Comparison of ENCODE assay signal across 38 mouse cellular contexts in the genomic region with DNA sequence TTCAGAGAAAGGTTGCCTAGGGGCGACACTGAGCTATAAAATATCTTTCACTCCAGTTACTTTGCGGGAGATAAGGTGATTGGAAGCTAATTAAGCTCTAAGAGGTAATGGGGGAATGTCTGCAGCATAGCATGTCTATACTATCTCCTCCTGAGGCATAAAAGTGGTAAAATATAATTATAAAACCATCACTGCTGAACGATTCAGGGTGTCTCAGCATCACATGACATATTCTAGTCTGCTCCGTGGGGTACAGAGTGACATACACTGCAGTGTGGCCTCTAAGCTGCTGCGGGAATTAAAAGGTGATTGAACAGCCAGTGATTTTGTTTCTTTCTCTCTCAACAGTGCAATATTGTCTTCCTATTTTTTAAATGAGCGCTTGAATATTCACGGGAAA. TPM values are rescaled to one million over a fixed set of nuclear protein-coding genes. Genes with fewer than 3 reads are reported as not detected.
DNase-seq lines count a peak whose midpoint lies in the region; ATAC-seq and TF ChIP-seq lines count a peak whose summit lies in the region.
"Had no signal": no experiment of that assay in that cellular context is flagged by ENCODE, and none has a peak within 500 bp of the region (broad histone marks: within the 10 kb centered on the region; RNA-seq: fewer than 3 reads in every experiment).

No protein-coding gene starts in this region.

- no peak for TF ChIP-seq CTCF in hindbrain, postnatal 0 days (IDR thresholded peaks at IDR 0.05; ENCODE audit: low read depth)

- 61% methylated on average over 7 of the region's 7 CpGs for WGBS in forebrain, embryonic 15.5 days
- 68% methylated on average over 7 of the region's 7 CpGs for WGBS in forebrain, embryonic 13.5 days
- WGBS in midbrain, embryonic 14.5 days, result 58% methylated on average over 7 of the region's 7 CpGs
- WGBS in midbrain, embryonic 11.5 days, result 81% methylated on average over 7 of the region's 7 CpGs
- WGBS in hindbrain, postnatal 0 days, result 67% methylated on average over 7 of the region's 7 CpGs
- WGBS in neural tube, embryonic 13.5 days, result 54% methylated on average over 7 of the region's 7 CpGs

- H3K4me1 ChIP-seq in forebrain, embryonic 15.5 days, result peaks cover 5% of the 10 kb centered on the region; the same call in 1 of the 2 replicates
- H3K4me1 ChIP-seq in forebrain, embryonic 13.5 days, result peaks cover 7% of the 10 kb centered on the region
- H3K4me1 ChIP-seq in midbrain, embryonic 14.5 days (ENCODE audit: control insufficient read depth, insufficient read depth, low read length), result 0 out of 2 replicates have a peak, but pooled peaks cover 2% of the 10 kb centered on the region
- peaks cover 8% of the 10 kb centered on the region; the same call in 1 of the 2 replicates for H3K4me1 ChIP-seq in midbrain, embryonic 11.5 days (ENCODE audit: control insufficient read depth, insufficient read depth, low read length)
- no peaks in the 10 kb centered on the region for H3K4me1 ChIP-seq in hindbrain, postnatal 0 days (ENCODE audit: insufficient read depth, low read length)
- peaks cover 11% of the 10 kb centered on the region for H3K4me1 ChIP-seq in neural tube, embryonic 13.5 days (replicated peaks)

- DNase-seq in midbrain, embryonic 14.5 days, result peak; percentile 56
- no peak for DNase-seq in midbrain, embryonic 11.5 days (ENCODE audit: low spot score, missing footprints)
- peak; percentile 27 for DNase-seq in hindbrain, postnatal 0 days (ENCODE audit: low spot score)
- no peak for DNase-seq in frontal cortex, postnatal 14 days (ENCODE audit: low spot score in 2 of 2)
- no peak for DNase-seq in urinary bladder, adult 18-20 months (ENCODE audit: low spot score in 2 of 2)
- DNase-seq: adrenal gland, postnatal 14 days; cerebellum, adult 11-12 months; cerebellum, postnatal 10 days; gastrocnemius, adult 2 months; heart, adult 2 months; kidney, adult 8-10 months; kidney, postnatal 4 days; layer of hippocampus, postnatal 36 days; left cerebral cortex, postnatal 4 days; liver, postnatal 0 days; lung, postnatal 36 days; right cerebral cortex, postnatal 25 days; thymus, postnatal 14 days had no signal

- H3K36me3 ChIP-seq in forebrain, embryonic 15.5 days, result no peaks in the 10 kb centered on the region
- no peaks in the 10 kb centered on the region for H3K36me3 ChIP-seq in forebrain, embryonic 13.5 days (ENCODE audit: poor library complexity, severe bottlenecking)
- H3K36me3 ChIP-seq in midbrain, embryonic 14.5 days (ENCODE audit: control insufficient read depth, insufficient read depth, low read length), result no peaks in the 10 kb centered on the region
- H3K36me3 ChIP-seq in midbrain, embryonic 11.5 days (ENCODE audit: control insufficient read depth, insufficient read depth, low read length), result no peaks in the 10 kb centered on the region
- no peaks in the 10 kb centered on the region for H3K36me3 ChIP-seq in hindbrain, postnatal 0 days (ENCODE audit: insufficient read depth, low read length)
- H3K36me3 ChIP-seq in neural tube, embryonic 13.5 days, result no peaks in the 10 kb centered on the region
- H3K36me3 ChIP-seq: heart, embryonic 12.5 days; liver, embryonic 12.5 days had no signal

- H3K9ac ChIP-seq in forebrain, embryonic 15.5 days (replicated peaks), result no peak overlapping the region
- no peak overlapping the region for H3K9ac ChIP-seq in forebrain, embryonic 13.5 days
- no peak overlapping the region for H3K9ac ChIP-seq in midbrain, embryonic 14.5 days (replicated peaks; ENCODE audit: low read length)
- no peak overlapping the region for H3K9ac ChIP-seq in midbrain, embryonic 11.5 days (ENCODE audit: low read length)
- H3K9ac ChIP-seq in hindbrain, postnatal 0 days (replicated peaks; ENCODE audit: low read length), result no peak overlapping the region
- H3K9ac ChIP-seq in neural tube, embryonic 13.5 days, result no peak overlapping the region
- H3K9ac ChIP-seq: heart, embryonic 12.5 days; intestine, embryonic 15.5 days; liver, embryonic 12.5 days; liver, postnatal 0 days had no signal

- peak; percentile 32; the same call in 1 of the 2 replicates for ATAC-seq in forebrain, embryonic 15.5 days (replicated peaks)
- no peak for ATAC-seq in forebrain, embryonic 13.5 days
- 0 out of 2 replicates have a peak, but pooled peaks have one; percentile 29 for ATAC-seq in midbrain, embryonic 14.5 days (ENCODE audit: low FRiP score, low TSS enrichment)
- ATAC-seq in midbrain, embryonic 11.5 days (ENCODE audit: low FRiP score), result no peak
- peak; percentile 46; the same call in 1 of the 2 replicates for ATAC-seq in hindbrain, postnatal 0 days
- ATAC-seq in neural tube, embryonic 13.5 days (ENCODE audit: low read depth), result peak; percentile 89
- ATAC-seq: liver, embryonic 12.5 days had no signal

- no peaks in the 10 kb centered on the region for H3K27me3 ChIP-seq in forebrain, embryonic 15.5 days
- H3K27me3 ChIP-seq in forebrain, embryonic 13.5 days, result no peaks in the 10 kb centered on the region
- no peaks in the 10 kb centered on the region for H3K27me3 ChIP-seq in midbrain, embryonic 14.5 days (ENCODE audit: control insufficient read depth, insufficient read depth, low read length)
- H3K27me3 ChIP-seq in midbrain, embryonic 11.5 days (ENCODE audit: control insufficient read depth, insufficient read depth, low read length), result no peaks in the 10 kb centered on the region
- H3K27me3 ChIP-seq in hindbrain, postnatal 0 days (ENCODE audit: insufficient read depth, low read length), result no peaks in the 10 kb centered on the region
- H3K27me3 ChIP-seq in neural tube, embryonic 13.5 days, result no peaks in the 10 kb centered on the region
- H3K27me3 ChIP-seq: CH12.LX; heart, embryonic 12.5 days; intestine, embryonic 15.5 days had no signal

- H3K4me2 ChIP-seq in forebrain, embryonic 15.5 days (replicated peaks), result no peak overlapping the region
- no peak overlapping the region for H3K4me2 ChIP-seq in forebrain, embryonic 13.5 days
- H3K4me2 ChIP-seq in midbrain, embryonic 14.5 days (ENCODE audit: low read length), result no peak overlapping the region
- no peak overlapping the region for H3K4me2 ChIP-seq in midbrain, embryonic 11.5 days
- no peak overlapping the region for H3K4me2 ChIP-seq in hindbrain, postnatal 0 days (ENCODE audit: low read depth, low read length)
- H3K4me2 ChIP-seq in neural tube, embryonic 13.5 days, result no peak overlapping the region
- H3K4me2 ChIP-seq: heart, embryonic 12.5 days; intestine, embryonic 15.5 days; liver, embryonic 12.5 days had no signal

- no peaks in the 10 kb centered on the region for H3K9me3 ChIP-seq in forebrain, embryonic 15.5 days
- H3K9me3 ChIP-seq in forebrain, embryonic 13.5 days (replicated peaks), result no peaks in the 10 kb centered on the region
- H3K9me3 ChIP-seq in midbrain, embryonic 14.5 days (ENCODE audit: control insufficient read depth, low read length), result no peaks in the 10 kb centered on the region
- no peaks in the 10 kb centered on the region for H3K9me3 ChIP-seq in midbrain, embryonic 11.5 days (ENCODE audit: control insufficient read depth, low read length)
- H3K9me3 ChIP-seq in hindbrain, postnatal 0 days (ENCODE audit: low read length), result no peaks in the 10 kb centered on the region
- no peaks in the 10 kb centered on the region for H3K9me3 ChIP-seq in neural tube, embryonic 13.5 days
- H3K9me3 ChIP-seq: heart, embryonic 12.5 days; intestine, embryonic 15.5 days; liver, embryonic 12.5 days had no signal

- no peak overlapping the region for H3K27ac ChIP-seq in forebrain, embryonic 15.5 days (replicated peaks)
- no peak overlapping the region for H3K27ac ChIP-seq in forebrain, embryonic 13.5 days
- H3K27ac ChIP-seq in midbrain, embryonic 14.5 days (replicated peaks; ENCODE audit: low read depth, low read length), result no peak overlapping the region
- H3K27ac ChIP-seq in midbrain, embryonic 11.5 days (ENCODE audit: low read depth, low read length), result no peak overlapping the region
- H3K27ac ChIP-seq in hindbrain, postnatal 0 days, result no peak overlapping the region
- no peak overlapping the region for H3K27ac ChIP-seq in neural tube, embryonic 13.5 days (replicated peaks)
- H3K27ac ChIP-seq: gastrocnemius, adult 2 months; heart, adult 2 months; intestine, embryonic 15.5 days; kidney, postnatal 0 days; liver, embryonic 12.5 days had no signal

- H3K4me3 ChIP-seq in forebrain, embryonic 15.5 days, result no peak overlapping the region
- no peak overlapping the region for H3K4me3 ChIP-seq in forebrain, embryonic 13.5 days
- no peak overlapping the region for H3K4me3 ChIP-seq in midbrain, embryonic 14.5 days (replicated peaks; ENCODE audit: low read depth, low read length)
- H3K4me3 ChIP-seq in midbrain, embryonic 11.5 days (ENCODE audit: low read depth, low read length), result no peak overlapping the region
- H3K4me3 ChIP-seq in hindbrain, postnatal 0 days (ENCODE audit: low read length), result no peak overlapping the region
- H3K4me3 ChIP-seq in neural tube, embryonic 13.5 days, result no peak overlapping the region
- H3K4me3 ChIP-seq: erythroblast, embryonic 14.5 days; gastrocnemius, adult 2 months; heart, adult 2 months; heart, embryonic 12.5 days; intestine, embryonic 15.5 days; liver, embryonic 12.5 days had no signal

RNA-seq across cellular contexts. Expression of a gene that starts 18.8 kb away (rescaled TPM):
- 0.42 and 0.69 TPM in 2 replicates for polyA plus RNA-seq in forebrain, embryonic 15.5 days (2015; fragmentation: Nextera tagmentation; extraction: Ambion mirVana)
- 0.36 and 1.4 TPM in 2 replicates for polyA plus RNA-seq in forebrain, embryonic 13.5 days (2015; fragmentation: Nextera tagmentation; extraction: Ambion mirVana)
- polyA plus RNA-seq in midbrain, embryonic 14.5 days (2014; fragmentation: Nextera tagmentation; extraction: Ambion mirVana), result 0.19 and 1.6 TPM in 2 replicates
- 0.25 and 0.45 TPM in 2 replicates for polyA plus RNA-seq in midbrain, embryonic 11.5 days (2014; fragmentation: Nextera tagmentation; extraction: Ambion mirVana)
- 0.07 and 0.31 TPM in 2 replicates for total RNA-seq in hindbrain, postnatal 0 days (2014; rRNA removed)
- polyA plus RNA-seq in hindbrain, postnatal 0 days (2015; fragmentation: Nextera tagmentation; extraction: Ambion mirVana), result 0.60 and 1.3 TPM in 2 replicates
- polyA plus RNA-seq in neural tube, embryonic 13.5 days (2015; fragmentation: Nextera tagmentation; extraction: Ambion mirVana), result 1.2 and 1.9 TPM in 2 replicates
- total RNA-seq: CH12.LX; gastrocnemius, adult 2 months; heart, adult 2 months; layer of hippocampus, adult 8-10 months; layer of hippocampus, postnatal 36 days had no signal
- polyA plus RNA-seq: cortical plate, adult 2 months; heart, adult 2 months; heart, embryonic 12.5 days; heart, postnatal 0 days had no signal

RNA-seq across cellular contexts. Expression of a gene that starts 22.4 kb away (rescaled TPM):
- polyA plus RNA-seq in forebrain, embryonic 15.5 days (2015; fragmentation: Nextera tagmentation; extraction: Ambion mirVana), result not detected in 2 replicates
- not detected in 2 replicates for polyA plus RNA-seq in forebrain, embryonic 13.5 days (2015; fragmentation: Nextera tagmentation; extraction: Ambion mirVana)
- polyA plus RNA-seq in midbrain, embryonic 14.5 days (2014; fragmentation: Nextera tagmentation; extraction: Ambion mirVana), result 0.12 TPM in 1 of 2 replicates, not detected in the other
- not detected in 2 replicates for polyA plus RNA-seq in midbrain, embryonic 11.5 days (2014; fragmentation: Nextera tagmentation; extraction: Ambion mirVana)
- not detected in 2 replicates for total RNA-seq in hindbrain, postnatal 0 days (2014; rRNA removed)
- polyA plus RNA-seq in hindbrain, postnatal 0 days (2015; fragmentation: Nextera tagmentation; extraction: Ambion mirVana), result not detected in 2 replicates
- polyA plus RNA-seq in neural tube, embryonic 13.5 days (2015; fragmentation: Nextera tagmentation; extraction: Ambion mirVana), result not detected in 2 replicates
- total RNA-seq: adrenal gland, postnatal 14 days; CH12.LX; ES-E14; gastrocnemius, adult 2 months; gastrocnemius, postnatal 4 days; heart, adult 2 months; layer of hippocampus, adult 8-10 months; layer of hippocampus, postnatal 36 days; left cerebral cortex, postnatal 4 days had no signal
- polyA plus RNA-seq: C2C12; cortical plate, adult 2 months; embryonic facial prominence, embryonic 14.5 days; erythroblast, embryonic 14.5 days; forebrain, embryonic 11.5 days; frontal cortex, adult 2 months; heart, adult 2 months; heart, embryonic 12.5 days; heart, postnatal 0 days; intestine, embryonic 15.5 days; liver, embryonic 12.5 days; liver, postnatal 0 days; lung, embryonic 16.5 days; stomach, embryonic 16.5 days had no signal

Comparison
In these comparisons a context has a peak if more than half of its experiments do, and no peak if none do; other contexts are left out.
1. ATAC-seq: peak in forebrain, embryonic 15.5 days (single experiment), midbrain, embryonic 14.5 days (single experiment), hindbrain, postnatal 0 days (single experiment) and neural tube, embryonic 13.5 days (single experiment); none in forebrain, embryonic 13.5 days (single experiment) and midbrain, embryonic 11.5 days (single experiment).
2. DNase-seq: peak in midbrain, embryonic 14.5 days (single experiment) and hindbrain, postnatal 0 days (single experiment); none in midbrain, embryonic 11.5 days (single experiment), frontal cortex, postnatal 14 days (0 of 2) and urinary bladder, adult 18-20 months (0 of 2).